Mouse (Mus musculus) thymus, postnatal 36 days (tissue): ENCODE results near the gene Tmem121.

Experiments
- DNase-seq, 2 experiments: peaks; one replicate each; pipeline ENCODE4 v3.0.0; 2022; ENCODE audit warnings: mixed read lengths in 2 of 2

Tmem121 gene

GRCm38 (mm10) chr12:113185442-113186291 lies at the start of gene Tmem121:
Gene Tmem121, plus strand, starts transcription at chr12:113185930.
- DNase-seq: peak; percentile 39 to 52

GRCm38 (mm10) chr12:113136492-113137020 lies 49.2 kb upstream of the Tmem121 start:
- DNase-seq: no peak

GRCm38 (mm10) chr12:113137260-113138213 lies 48.2 kb upstream of the Tmem121 start:
- DNase-seq: no peak

GRCm38 (mm10) chr12:113138291-113138690 lies 47.4 kb upstream of the Tmem121 start:
- DNase-seq: no peak

- DNase-seq: no peak
Measured at GRCm38 (mm10) chr12:113138901-113139864, 46.5 kb upstream of the Tmem121 start.

- DNase-seq: peak; percentile 91 to 93
Measured at GRCm38 (mm10) chr12:113139908-113140615, 45.7 kb upstream of the Tmem121 start, which contains the start of gene Crip2. Gene Crip2, plus strand, starts transcription at chr12:113140236.

- no peak for DNase-seq
Measured at GRCm38 (mm10) chr12:113140616-113141411, 44.9 kb upstream of the Tmem121 start.

- no peak for DNase-seq
Measured at GRCm38 (mm10) chr12:113141531-113141973, 44.2 kb upstream of the Tmem121 start.

- no peak for DNase-seq
Measured at GRCm38 (mm10) chr12:113142021-113142975, 43.4 kb upstream of the Tmem121 start.

- DNase-seq: no peak
Measured at GRCm38 (mm10) chr12:113143164-113143563, 42.6 kb upstream of the Tmem121 start.

- DNase-seq: peak; percentile 49 to 55
Measured at GRCm38 (mm10) chr12:113144001-113144756, 41.6 kb upstream of the Tmem121 start.

GRCm38 (mm10) chr12:113144886-113145285 lies 40.8 kb upstream of the Tmem121 start:
- DNase-seq: no peak

- DNase-seq: no peak
Measured at GRCm38 (mm10) chr12:113145591-113145990, 40.1 kb upstream of the Tmem121 start.

- peak; percentile 86 to 93 for DNase-seq
Measured at GRCm38 (mm10) chr12:113146112-113147057, 39.3 kb upstream of the Tmem121 start, which contains the start of gene Crip1. Gene Crip1, plus strand, starts transcription at chr12:113146316.

GRCm38 (mm10) chr12:113147481-113147880 lies 38.2 kb upstream of the Tmem121 start:
- DNase-seq: no peak

- DNase-seq: no peak
Measured at GRCm38 (mm10) chr12:113148381-113149035, 37.2 kb upstream of the Tmem121 start.
